Mouse (Mus musculus) left cerebral cortex, postnatal 4 days (tissue): ENCODE data around the gene Csrnp1. TPM values are rescaled to one million over a fixed set of nuclear protein-coding genes. Genes with fewer than 3 reads are reported as not detected.

ENCODE experiments used
- DNase-seq: peaks from one replicate; pipeline ENCODE4 v3.0.0-alpha.2; 2022
- intact Hi-C: fragments of 180-260 bp; cut with DNase I; formaldehyde crosslinking; loops from one replicate; pipeline ENCODE4 v1.15.1; 2025
- total RNA-seq, 2 experiments: library from RNA; stranded (reverse); gene quantifications; 2 replicates each; pipeline ENCODE4 v1.2.3; 2021

Gene Csrnp1
- total RNA-seq, 2 experiments from 2014 or later = 2.9 to 3.7 TPM

GRCm38 (mm10) chr9:119979749-119980148, 4.7 kb downstream of the Csrnp1 start:
- intact Hi-C loops = no loop called here
- no peak for DNase-seq

- intact Hi-C loops = no loop called here
- DNase-seq = no peak
Observed at GRCm38 (mm10) chr9:119978811-119979441, 5.5 kb downstream of the Csrnp1 start.

- intact Hi-C loops = no loop called here
- peak; percentile 42 for DNase-seq
Observed at GRCm38 (mm10) chr9:119978151-119978810, 6.2 kb downstream of the Csrnp1 start.

GRCm38 (mm10) chr9:119977557-119978060, 6.8 kb downstream of the Csrnp1 start:
- intact Hi-C loops = no loop called here
- peak; percentile 60 for DNase-seq

DNA sequence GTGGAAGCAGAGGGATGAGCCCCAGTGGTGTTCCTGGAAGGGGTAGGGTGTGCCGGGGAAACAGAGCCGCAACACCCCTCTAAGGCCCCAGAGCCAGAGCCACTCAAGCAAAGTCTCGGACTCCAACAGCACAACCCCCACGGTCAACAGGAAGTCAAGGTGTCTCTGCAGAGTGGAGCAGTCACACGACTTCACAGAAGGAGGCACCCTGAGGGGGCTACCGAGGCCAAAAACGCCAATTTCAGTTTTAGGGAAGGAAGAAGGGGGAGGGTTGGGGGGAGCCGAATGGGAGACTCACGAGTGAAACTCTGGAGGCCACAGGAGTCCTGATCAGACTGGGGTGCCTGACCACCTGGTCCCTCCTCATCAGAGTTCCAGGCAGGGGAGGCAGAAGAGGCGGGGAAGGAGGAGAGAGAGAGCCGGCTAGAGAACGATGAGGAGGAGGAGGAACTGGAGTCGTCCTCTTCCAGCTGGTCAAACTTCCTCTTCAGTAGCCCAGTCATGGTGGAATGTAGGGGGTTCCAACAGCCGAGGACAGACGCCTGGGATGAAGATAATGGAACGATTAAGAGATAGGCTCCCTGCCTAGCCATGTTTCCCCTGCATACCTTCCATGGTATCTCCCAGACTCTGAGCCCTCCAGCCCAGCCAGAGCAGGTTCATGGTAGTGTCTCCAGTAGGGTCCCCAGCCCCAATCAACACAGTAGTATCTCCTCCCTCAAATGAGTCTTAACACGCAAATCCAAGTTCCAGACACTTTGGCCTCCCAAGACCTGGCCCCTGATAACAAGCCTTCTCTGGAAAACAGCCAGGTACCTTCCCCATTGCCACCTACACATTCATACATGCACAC, 7.5 kb downstream of the Csrnp1 start:
- intact Hi-C loops = no loop called here
- no peak for DNase-seq

GRCm38 (mm10) chr9:119975286-119975685, 9.2 kb downstream of the Csrnp1 start:
- no peak for DNase-seq
- intact Hi-C loops = no loop called here

DNA sequence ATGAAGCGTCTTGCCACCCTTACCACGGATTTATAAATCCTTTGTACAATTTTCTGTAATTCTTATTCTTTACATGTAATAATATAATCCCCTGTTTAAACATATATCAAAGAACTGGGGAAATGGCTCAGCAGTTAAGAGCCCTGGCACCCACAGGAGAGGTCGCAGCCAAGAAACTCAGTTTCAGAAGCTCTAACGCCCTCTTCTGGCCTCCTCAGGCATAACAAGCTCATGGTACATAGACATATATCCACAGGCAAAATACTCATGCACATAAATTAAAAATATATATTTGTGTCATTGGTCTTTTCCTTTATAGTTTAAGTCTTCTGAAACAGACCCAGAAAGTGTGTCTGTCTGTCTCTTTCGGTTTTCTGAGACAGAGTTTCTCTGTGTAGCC, 9.8 kb downstream of the Csrnp1 start:
- intact Hi-C loops = no loop called here
- DNase-seq = no peak

GRCm38 (mm10) chr9:119973869-119974520, 10.5 kb downstream of the Csrnp1 start:
- DNase-seq = peak; percentile 38
- intact Hi-C loops = no loop called here

GRCm38 (mm10) chr9:119973281-119973680, 11.2 kb downstream of the Csrnp1 start:
- peak; percentile 59 for DNase-seq
- intact Hi-C loops = no loop called here

GRCm38 (mm10) chr9:119972582-119972981, 11.9 kb downstream of the Csrnp1 start:
- peak; percentile 82 for DNase-seq
- intact Hi-C loops = no loop called here

DNA sequence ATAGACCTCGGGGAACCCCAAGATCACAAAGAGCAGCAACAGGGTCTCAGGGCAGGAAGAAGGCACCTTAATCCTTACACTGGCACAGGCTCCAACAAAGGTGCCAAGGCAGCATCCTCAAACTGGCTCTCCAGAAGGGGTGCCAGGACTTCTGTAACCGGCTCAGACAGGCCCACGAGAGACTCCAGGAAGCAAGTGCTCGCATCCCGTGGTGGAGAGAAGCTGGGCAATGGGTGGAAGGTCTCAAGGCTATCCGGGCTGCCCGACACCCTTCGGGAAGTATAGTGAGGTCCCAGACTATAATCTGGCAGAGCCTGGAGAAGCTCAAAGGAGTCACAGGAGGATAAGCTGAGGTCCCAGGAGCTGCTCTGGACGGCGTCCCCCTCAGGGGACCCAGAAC, 12.3 kb downstream of the Csrnp1 start:
- intact Hi-C loops = no loop called here
- peak; percentile 12 for DNase-seq

DNA sequence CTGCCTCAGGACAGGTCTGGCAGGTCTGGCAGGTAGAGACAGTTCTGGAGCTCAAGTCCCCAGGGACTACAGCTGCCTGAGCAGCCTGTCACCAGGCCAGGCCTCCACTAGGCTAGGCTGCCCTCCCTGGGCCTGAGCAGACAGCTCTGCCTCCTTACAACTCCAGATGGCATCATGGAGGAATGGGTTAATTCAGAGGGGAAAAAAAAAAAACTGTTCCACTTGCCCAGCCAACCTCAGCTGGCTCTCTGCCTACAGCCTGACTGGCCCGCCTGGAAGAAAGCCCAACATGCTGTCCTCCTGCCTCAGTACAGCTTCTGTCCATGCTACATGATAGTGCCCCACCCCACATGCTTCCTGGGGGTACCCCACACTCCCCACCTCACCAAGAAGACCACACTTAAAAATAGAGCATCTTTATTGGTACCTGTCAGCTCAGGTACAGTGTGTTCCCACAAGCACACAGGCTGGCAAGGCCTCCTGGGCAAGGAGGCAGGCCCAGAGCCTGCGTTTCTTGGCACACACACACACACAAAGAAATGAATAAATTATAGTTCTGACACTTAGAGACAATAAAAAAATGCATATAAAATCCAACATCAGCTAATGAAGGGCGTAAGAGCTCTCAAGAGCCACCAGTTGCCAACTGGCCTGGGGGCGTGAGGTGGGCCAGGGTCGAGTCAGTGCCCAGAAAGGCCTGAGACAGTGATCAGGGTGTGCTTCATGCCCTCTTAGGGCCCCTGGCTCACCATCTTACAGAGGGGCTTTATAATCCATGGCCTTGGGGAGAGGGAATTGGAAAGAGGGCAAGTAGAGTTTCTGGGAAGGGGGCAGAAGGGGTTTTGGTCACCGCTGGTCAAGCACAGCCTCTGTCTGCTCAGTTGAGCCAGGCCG, 13.4 kb downstream of the Csrnp1 start:
- DNase-seq = peak; percentile 93
- intact Hi-C loops = no loop called here

GRCm38 (mm10) chr9:119970221-119970620, 14.2 kb downstream of the Csrnp1 start:
- DNase-seq = peak; percentile 60
- intact Hi-C loops = no loop called here

DNA sequence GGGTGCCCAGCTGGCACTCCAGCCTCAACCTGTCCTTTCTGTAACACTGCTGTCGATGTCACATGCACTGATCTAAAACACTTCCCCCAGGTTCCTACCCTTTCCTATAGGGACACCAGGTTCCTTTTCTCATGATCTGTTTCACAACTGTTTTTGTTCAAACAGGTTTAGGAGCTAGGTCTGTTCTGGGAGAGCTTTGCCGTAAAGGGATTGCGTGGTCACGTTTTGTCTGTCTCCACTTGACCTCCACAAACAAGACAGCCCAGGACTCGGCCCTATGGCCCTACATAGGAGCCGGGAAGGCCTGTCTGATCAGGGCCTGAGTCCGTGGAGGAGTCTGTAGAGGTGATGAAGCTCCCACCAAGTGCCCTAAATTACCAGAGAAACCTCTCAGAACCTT, 14.6 kb downstream of the Csrnp1 start:
- DNase-seq = no peak
- intact Hi-C loops = no loop called here

- peak; percentile 21 for DNase-seq
- intact Hi-C loops = no loop called here
Observed at GRCm38 (mm10) chr9:119966221-119966910, 18.1 kb downstream of the Csrnp1 start.

DNA sequence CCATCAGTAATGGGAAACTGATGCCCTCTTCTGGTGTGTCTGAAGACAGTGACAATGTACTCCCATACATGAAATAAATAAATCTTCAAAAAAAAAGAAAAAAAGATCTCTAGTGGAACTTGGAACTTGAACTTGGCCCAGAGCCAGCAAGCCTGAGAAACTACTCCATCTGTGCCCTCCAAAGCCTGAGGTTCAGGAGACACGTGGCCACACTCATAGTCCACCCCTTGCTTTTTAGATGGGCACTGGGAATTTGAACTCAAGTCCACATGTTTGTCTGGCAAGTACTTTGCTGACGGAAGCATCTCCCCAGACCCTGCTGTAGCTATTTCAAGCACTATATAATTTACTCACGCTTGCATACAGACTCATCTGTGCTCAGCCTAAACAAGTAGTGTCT, 19.3 kb downstream of the Csrnp1 start:
- peak; percentile 32 for DNase-seq
- intact Hi-C loops = no loop called here

GRCm38 (mm10) chr9:119964206-119964605, 20.3 kb downstream of the Csrnp1 start:
- DNase-seq = no peak
- intact Hi-C loops = no loop called here

DNA sequence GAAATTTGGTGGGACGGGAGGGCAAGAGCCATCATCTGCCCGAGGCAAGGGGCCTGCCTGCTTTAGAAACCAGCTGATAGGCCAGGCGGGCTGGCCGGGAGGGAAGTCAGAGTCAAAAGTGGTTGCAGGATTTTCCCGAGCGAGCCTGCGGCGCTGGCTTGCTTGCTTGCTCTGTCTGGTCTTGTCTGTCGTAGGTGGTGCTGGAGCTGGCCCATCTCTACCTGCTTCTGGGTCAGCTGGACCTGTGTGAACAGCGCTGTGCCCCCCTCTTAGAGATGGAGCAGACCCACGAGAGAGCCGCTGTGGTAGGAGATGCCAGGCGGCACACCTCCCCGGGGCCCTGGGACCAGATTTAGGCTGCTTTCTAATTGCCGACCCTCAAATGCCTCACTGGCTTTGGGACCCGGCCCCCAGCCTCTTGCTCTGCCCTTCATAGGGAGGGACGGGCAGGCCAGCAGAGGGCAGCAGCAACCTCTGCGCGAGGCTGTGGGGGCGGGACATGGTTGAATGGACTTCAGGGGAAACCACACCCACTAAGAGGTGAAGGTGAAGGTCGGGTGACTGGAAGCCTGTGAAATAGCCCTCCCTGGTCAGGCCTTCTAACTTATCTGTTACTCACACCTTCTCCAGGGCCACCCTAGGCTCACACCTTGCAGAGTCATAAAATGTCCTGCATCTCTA, 21.3 kb downstream of the Csrnp1 start:
- peak; percentile 66 for DNase-seq
- intact Hi-C loops = no loop called here

DNA sequence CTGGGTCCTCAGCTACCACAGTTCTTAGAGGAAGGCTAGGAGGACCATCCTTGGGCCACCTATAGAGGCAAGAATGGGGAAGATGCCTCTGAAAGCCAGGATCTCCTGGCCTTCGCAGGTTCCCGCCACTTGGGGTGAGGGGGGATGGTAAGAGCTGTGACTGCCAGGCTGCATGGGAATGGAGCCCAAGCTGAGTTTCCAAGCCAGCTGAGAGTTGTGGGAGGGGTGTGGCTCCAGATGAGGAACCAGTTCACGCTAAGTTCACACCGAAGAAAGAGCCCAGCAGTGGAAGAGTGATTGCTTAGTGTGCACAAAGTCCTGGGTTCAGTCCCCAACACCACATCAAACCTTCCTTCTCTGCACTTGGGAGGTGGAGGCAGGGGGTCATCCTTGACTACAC, 22.2 kb downstream of the Csrnp1 start:
- intact Hi-C loops = no loop called here
- DNase-seq = no peak
